Mouse (Mus musculus) limb, embryonic 13.5 days (tissue): ENCODE measurements at regions not wholly inside any gene's neighbourhood (a gene's known extent, or its start where the extent isn't known, plus 50 kb on each side); places are given as distances from the start of the nearest gene placed in this dataset.

ENCODE experiments used
- ATAC-seq: fragments of 200-750 bp; cut with Nextera tagmentation; 2 replicates; pipeline ENCODE4 v1.8.0; 2017; ENCODE audit warnings: low read depth, moderate number of reproducible peaks, moderate TSS enrichment; ENCODE audit not compliant: low FRiP score
- H3K27ac ChIP-seq: fragments of 300-500 bp; sonication (generic); 2 replicates; pipeline ENCODE4 v1.5.1; 2015; ENCODE audit warnings: inconsistent platforms, mild to moderate bottlenecking, moderate library complexity
- H3K27me3 ChIP-seq: fragments of 300-500 bp; sonication (generic); 2 replicates; pipeline ENCODE4 v1.6.1; 2015; ENCODE audit warnings: mild to moderate bottlenecking, inconsistent platforms
- H3K36me3 ChIP-seq: fragments of 300-500 bp; sonication (generic); 2 replicates; pipeline ENCODE4 v1.6.1; 2015; ENCODE audit warnings: inconsistent platforms, mild to moderate bottlenecking, moderate library complexity
- H3K4me1 ChIP-seq: fragments of 300-500 bp; sonication (generic); 2 replicates; pipeline ENCODE4 v1.6.1; 2015; ENCODE audit warnings: inconsistent platforms
- H3K4me2 ChIP-seq: fragments of 300-500 bp; sonication (generic); replicated peaks from 2 replicates; pipeline ENCODE4 v1.6.1; 2015; ENCODE audit warnings: inconsistent platforms, mild to moderate bottlenecking, moderate library complexity
- H3K4me3 ChIP-seq: fragments of 300-500 bp; sonication (generic); 2 replicates; pipeline ENCODE4 v1.5.1; 2015; ENCODE audit warnings: moderate library complexity, mild to moderate bottlenecking, inconsistent platforms
- H3K9ac ChIP-seq: fragments of 300-500 bp; sonication (generic); 2 replicates; pipeline ENCODE4 v1.6.1; 2015; ENCODE audit warnings: mild to moderate bottlenecking, inconsistent platforms
- H3K9me3 ChIP-seq: fragments of 300-500 bp; sonication (generic); 2 replicates; pipeline ENCODE4 v1.6.1; 2016; ENCODE audit warnings: inconsistent platforms
- WGBS: fragments of 180-500 bp; shearing (Covaris S2); methylation state at CpG from one replicate; pipeline ENCODE4 v1.1.7; 2015; 5-methylcytosine and 5-hydroxymethylcytosine counted together

- Histone ChIP-seq H3K9me3 (no peaks in the 10 kb centered on the region), H3K4me1 (no peaks in the 10 kb centered on the region), H3K36me3 (no peaks in the 10 kb centered on the region), H3K4me2 (no peak overlapping the region), H3K9ac (no peak overlapping the region), H3K27ac (no peak overlapping the region), H3K4me3 (no peak overlapping the region), H3K27me3 (no peaks in the 10 kb centered on the region)
- WGBS, result 63% methylated on average over 5 of the region's 5 CpGs
- ATAC-seq, result no peak
Observed at GRCm38 (mm10) chr3:9884691-9885354, 203.1 kb upstream of the Gm9833 start.

GRCm38 (mm10) chr3:9885565-9885964 lies 202.3 kb upstream of the Gm9833 start:
- Histone ChIP-seq H3K4me3 (no peak overlapping the region), H3K9ac (no peak overlapping the region), H3K4me1 (no peaks in the 10 kb centered on the region), H3K36me3 (no peaks in the 10 kb centered on the region), H3K27me3 (no peaks in the 10 kb centered on the region), H3K4me2 (no peak overlapping the region), H3K9me3 (no peaks in the 10 kb centered on the region), H3K27ac (no peak overlapping the region)
- no peak for ATAC-seq
- WGBS, result 53% methylated on average over 8 of the region's 8 CpGs

GRCm38 (mm10) chr3:9886077-9886476 lies 201.8 kb upstream of the Gm9833 start:
- H3K9me3 ChIP-seq, result no peaks in the 10 kb centered on the region
- H3K4me2 ChIP-seq, result no peak overlapping the region
- no peaks in the 10 kb centered on the region for H3K27me3 ChIP-seq
- no peak overlapping the region for H3K9ac ChIP-seq
- 76% methylated on average over 4 of the region's 4 CpGs for WGBS
- H3K27ac ChIP-seq, result no peak overlapping the region
- H3K4me3 ChIP-seq, result no peak overlapping the region
- no peaks in the 10 kb centered on the region for H3K4me1 ChIP-seq
- no peak for ATAC-seq
- no peaks in the 10 kb centered on the region for H3K36me3 ChIP-seq

- H3K4me2 ChIP-seq, result no peak overlapping the region
- ATAC-seq, result peak; percentile 73
- no peak overlapping the region for H3K9ac ChIP-seq
- no peaks in the 10 kb centered on the region for H3K36me3 ChIP-seq
- H3K27me3 ChIP-seq, result no peaks in the 10 kb centered on the region
- H3K4me1 ChIP-seq, result no peaks in the 10 kb centered on the region
- no peak overlapping the region for H3K27ac ChIP-seq
- H3K4me3 ChIP-seq, result no peak overlapping the region
- 66% methylated on average over 10 of the region's 10 CpGs for WGBS
- H3K9me3 ChIP-seq, result no peaks in the 10 kb centered on the region
Observed at GRCm38 (mm10) chr3:9886765-9887626, 200.9 kb upstream of the Gm9833 start.

- no peaks in the 10 kb centered on the region for H3K36me3 ChIP-seq
- no peaks in the 10 kb centered on the region for H3K27me3 ChIP-seq
- no peak overlapping the region for H3K9ac ChIP-seq
- 83% methylated on average over 2 of the region's 2 CpGs for WGBS
- H3K4me2 ChIP-seq, result no peak overlapping the region
- H3K9me3 ChIP-seq, result no peaks in the 10 kb centered on the region
- H3K27ac ChIP-seq, result no peak overlapping the region
- ATAC-seq, result no peak
- H3K4me3 ChIP-seq, result no peak overlapping the region
- H3K4me1 ChIP-seq, result no peaks in the 10 kb centered on the region
Observed at GRCm38 (mm10) chr3:9887627-9887994, 200.3 kb upstream of the Gm9833 start.

GRCm38 (mm10) chr3:9888051-9888450 lies 199.9 kb upstream of the Gm9833 start:
- H3K27ac ChIP-seq, result no peak overlapping the region
- 91% methylated on average over 5 of the region's 5 CpGs for WGBS
- H3K4me1 ChIP-seq, result no peaks in the 10 kb centered on the region
- ATAC-seq, result no peak
- no peak overlapping the region for H3K4me3 ChIP-seq
- H3K36me3 ChIP-seq, result no peaks in the 10 kb centered on the region
- H3K9ac ChIP-seq, result no peak overlapping the region
- H3K4me2 ChIP-seq, result no peak overlapping the region
- H3K27me3 ChIP-seq, result no peaks in the 10 kb centered on the region
- no peaks in the 10 kb centered on the region for H3K9me3 ChIP-seq

- Histone ChIP-seq H3K4me3 (no peak overlapping the region), H3K36me3 (no peaks in the 10 kb centered on the region), H3K9ac (no peak overlapping the region), H3K27ac (no peak overlapping the region), H3K27me3 (no peaks in the 10 kb centered on the region), H3K4me2 (no peak overlapping the region), H3K9me3 (no peaks in the 10 kb centered on the region), H3K4me1 (no peaks in the 10 kb centered on the region)
- 77% methylated on average over 4 of the region's 4 CpGs for whole genome bisulfite sequencing
- ATAC-seq, result no peak
Observed at GRCm38 (mm10) chr3:9892884-9893494, 194.9 kb upstream of the Gm9833 start.

GRCm38 (mm10) chr3:9895396-9896135 lies 192.3 kb upstream of the Gm9833 start:
- no peak for ATAC-seq
- WGBS, result 92% methylated on average over 11 of the region's 11 CpGs
- no peak overlapping the region for H3K4me2 ChIP-seq
- no peaks in the 10 kb centered on the region for H3K27me3 ChIP-seq
- H3K27ac ChIP-seq, result no peak overlapping the region
- no peak overlapping the region for H3K4me3 ChIP-seq
- no peaks in the 10 kb centered on the region for H3K9me3 ChIP-seq
- no peak overlapping the region for H3K9ac ChIP-seq
- H3K36me3 ChIP-seq, result no peaks in the 10 kb centered on the region
- H3K4me1 ChIP-seq, result no peaks in the 10 kb centered on the region

GRCm38 (mm10) chr3:9896303-9896702 lies 191.6 kb upstream of the Gm9833 start:
- WGBS, result 91% methylated on average over 5 of the region's 5 CpGs
- Histone ChIP-seq H3K9ac (no peak overlapping the region), H3K4me1 (no peaks in the 10 kb centered on the region), H3K4me2 (no peak overlapping the region), H3K4me3 (no peak overlapping the region), H3K27ac (no peak overlapping the region), H3K36me3 (no peaks in the 10 kb centered on the region), H3K9me3 (no peaks in the 10 kb centered on the region), H3K27me3 (no peaks in the 10 kb centered on the region)
- ATAC-seq, result no peak

- Histone ChIP-seq H3K4me3 (no peak overlapping the region), H3K27ac (no peak overlapping the region), H3K9ac (no peak overlapping the region), H3K4me2 (no peak overlapping the region), H3K9me3 (no peaks in the 10 kb centered on the region), H3K27me3 (no peaks in the 10 kb centered on the region), H3K4me1 (no peaks in the 10 kb centered on the region), H3K36me3 (no peaks in the 10 kb centered on the region)
- WGBS, result 83% methylated on average over 5 of the region's 5 CpGs
- no peak for ATAC-seq
Observed at GRCm38 (mm10) chr3:9901663-9902062, 186.2 kb upstream of the Gm9833 start.

- Histone ChIP-seq H3K27me3 (no peaks in the 10 kb centered on the region), H3K4me1 (no peaks in the 10 kb centered on the region), H3K9ac (no peak overlapping the region), H3K27ac (no peak overlapping the region), H3K4me3 (no peak overlapping the region), H3K4me2 (no peak overlapping the region), H3K36me3 (no peaks in the 10 kb centered on the region), H3K9me3 (no peaks in the 10 kb centered on the region)
- WGBS, result 90% methylated on average over 1 of the region's 1 CpGs
- no peak for ATAC-seq
Observed at GRCm38 (mm10) chr3:9913357-9913756, 174.6 kb upstream of the Gm9833 start.

- Histone ChIP-seq H3K9ac (no peak overlapping the region), H3K4me1 (no peaks in the 10 kb centered on the region), H3K4me2 (no peak overlapping the region), H3K27ac (no peak overlapping the region), H3K9me3 (no peaks in the 10 kb centered on the region), H3K27me3 (no peaks in the 10 kb centered on the region), H3K4me3 (no peak overlapping the region), H3K36me3 (no peaks in the 10 kb centered on the region)
- no peak for ATAC-seq
- 77% methylated on average over 7 of the region's 7 CpGs for WGBS
Observed at GRCm38 (mm10) chr3:9916538-9917106, 171.3 kb upstream of the Gm9833 start.
